Mouse (Mus musculus): ENCODE results near the gene Mcoln3. TPM values are rescaled to one million over a fixed set of nuclear protein-coding genes. Genes with fewer than 3 reads are reported as not detected.

The Mcoln3 gene
- polyA plus RNA-seq, 1 experiment from 2014 or later = 5.5 TPM

DNA sequence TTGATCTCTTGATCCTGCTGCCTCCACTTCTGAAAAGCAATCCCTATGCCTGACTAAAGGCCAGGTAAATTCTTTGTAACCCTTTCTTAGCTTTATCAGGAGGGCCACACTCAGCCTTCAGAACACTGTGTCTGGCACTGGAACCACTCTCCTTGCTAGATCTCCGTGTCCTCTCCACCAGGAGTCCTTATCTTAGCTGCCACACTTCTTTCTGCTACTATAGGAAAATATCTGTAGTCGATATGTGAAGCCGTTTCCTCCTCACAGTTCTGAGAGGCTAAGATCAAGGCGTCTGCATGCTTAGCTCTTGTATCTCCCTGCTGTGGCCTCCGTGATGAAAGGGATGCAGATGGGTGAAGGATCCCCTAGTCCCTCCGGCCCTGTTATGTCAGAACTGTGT lies 10.0 kb downstream of the Mcoln3 start:
- no peak for DNase-seq (ENCODE audit: low spot score)

DNA sequence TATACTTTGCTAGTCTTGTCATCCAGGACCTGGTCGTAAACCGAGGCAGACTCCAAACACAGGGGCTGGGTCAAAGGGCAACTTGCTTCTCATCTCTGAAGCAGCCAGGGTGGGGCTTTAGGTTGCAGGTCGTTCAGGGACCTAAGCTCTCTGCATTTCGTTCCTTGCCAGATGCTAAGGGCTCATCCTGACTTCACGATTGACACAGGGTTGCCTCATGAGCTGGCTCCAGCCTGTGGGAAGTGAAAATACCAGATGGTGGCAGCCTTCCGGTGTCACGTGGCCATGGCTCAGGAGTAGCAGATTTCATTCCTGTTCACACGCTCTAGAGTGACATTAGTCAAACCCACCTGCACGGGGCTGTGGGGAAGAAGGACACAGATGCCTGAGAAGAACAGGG lies 17.6 kb downstream of the Mcoln3 start:
- DNase-seq (ENCODE audit: low spot score) = peak; percentile 45

DNA sequence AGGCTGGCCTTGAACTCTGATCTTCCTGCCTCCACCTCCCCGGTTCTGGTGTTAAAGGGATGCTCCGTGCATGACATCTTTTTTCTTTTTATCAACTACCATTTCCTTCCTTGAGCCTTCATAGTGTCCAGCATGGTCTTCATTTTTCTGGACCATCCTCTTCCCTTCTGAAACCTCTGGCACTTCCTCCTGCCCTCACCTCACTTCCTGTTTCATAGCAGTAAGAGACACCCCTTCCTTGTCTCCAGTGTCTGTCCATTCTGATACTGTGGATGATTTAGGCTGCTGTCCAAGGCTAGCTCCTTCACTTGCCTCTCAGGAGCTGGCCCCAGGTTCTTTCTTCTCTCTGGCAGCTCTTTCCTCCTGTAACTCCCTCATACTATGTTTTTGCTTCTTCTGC lies 18.2 kb downstream of the Mcoln3 start:
- no peak for DNase-seq (ENCODE audit: low spot score)

DNA sequence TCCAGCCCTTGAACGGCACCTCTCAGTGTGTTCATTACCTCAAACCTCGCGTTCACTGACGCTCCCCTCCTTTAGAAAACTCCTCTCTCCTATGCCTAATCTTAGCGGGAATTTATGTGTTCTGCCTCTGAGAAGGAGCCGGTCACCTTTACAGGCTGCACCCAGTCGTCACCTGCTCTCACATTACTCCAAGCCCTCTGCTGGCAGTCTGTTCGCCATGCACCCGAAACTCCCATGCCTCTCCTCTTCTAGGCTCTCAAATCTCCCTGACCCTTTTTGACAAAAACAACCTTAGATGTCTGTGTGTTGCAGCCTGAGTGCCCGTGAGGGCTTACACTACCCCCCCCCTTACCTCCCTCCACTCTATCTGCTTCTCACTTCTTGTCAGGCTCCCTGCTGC lies 19.2 kb downstream of the Mcoln3 start:
- peak; percentile 36 for DNase-seq (ENCODE audit: low spot score)

DNA sequence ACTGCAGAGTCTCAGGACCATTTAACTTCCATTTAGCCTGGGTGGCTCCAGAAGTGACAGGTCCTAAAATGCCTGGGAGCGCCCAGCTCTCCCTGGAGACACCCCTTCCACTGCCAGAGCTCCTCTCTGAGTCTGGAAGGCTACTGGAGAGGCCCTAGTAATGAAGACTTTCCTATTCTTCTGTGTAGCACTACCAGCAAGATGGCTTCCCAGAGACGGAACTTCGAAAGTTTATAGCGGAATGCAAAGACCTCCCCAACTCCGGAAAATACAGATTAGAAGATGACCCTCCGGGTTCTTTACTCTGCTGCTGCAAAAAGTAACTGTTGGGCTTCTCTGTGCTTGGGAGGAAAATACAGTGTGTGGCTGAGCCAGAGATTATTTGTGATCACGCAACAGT lies 23.0 kb downstream of the Mcoln3 start:
- DNase-seq (ENCODE audit: low spot score) = no peak

DNA sequence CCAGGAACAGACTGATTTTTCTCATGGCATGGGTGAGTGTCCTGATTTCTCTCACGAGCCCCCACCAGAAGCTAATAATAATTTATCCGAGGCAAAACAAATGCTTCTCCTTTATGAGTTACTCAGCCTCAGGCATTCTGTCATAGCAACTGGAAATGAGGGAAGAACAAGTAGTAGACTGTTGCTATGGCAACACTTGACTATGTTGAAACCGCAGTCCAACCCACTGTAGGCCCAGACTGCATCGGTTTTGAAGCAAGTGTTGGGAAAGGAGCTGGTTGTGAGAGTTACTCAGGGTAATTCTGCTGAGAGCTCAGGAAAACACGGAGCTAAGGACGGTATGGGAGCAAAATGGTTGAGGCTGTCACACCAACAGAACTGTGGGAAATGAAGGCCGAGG lies 25.3 kb downstream of the Mcoln3 start:
- no peak for DNase-seq (ENCODE audit: low spot score)

DNA sequence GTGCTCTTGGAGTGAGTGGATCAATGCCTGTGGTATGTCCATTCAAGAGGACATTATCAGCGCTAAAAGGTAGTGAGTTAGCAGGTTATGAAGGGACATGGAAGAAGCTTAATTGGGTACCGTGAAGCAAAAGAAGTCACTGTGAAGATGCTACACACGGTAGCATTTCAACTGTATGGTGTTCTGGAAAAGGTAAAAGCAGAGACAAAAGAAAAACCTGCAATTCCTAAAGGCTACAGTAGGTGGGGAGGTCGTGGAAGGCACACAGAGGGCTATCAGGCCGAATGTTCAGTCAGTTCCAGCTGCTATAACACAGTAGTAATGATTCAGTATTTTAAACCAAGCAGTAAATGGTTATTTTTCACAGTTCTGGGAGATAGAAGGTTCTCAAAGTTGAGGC lies 28.3 kb downstream of the Mcoln3 start:
- no peak for DNase-seq (ENCODE audit: low spot score)

DNA sequence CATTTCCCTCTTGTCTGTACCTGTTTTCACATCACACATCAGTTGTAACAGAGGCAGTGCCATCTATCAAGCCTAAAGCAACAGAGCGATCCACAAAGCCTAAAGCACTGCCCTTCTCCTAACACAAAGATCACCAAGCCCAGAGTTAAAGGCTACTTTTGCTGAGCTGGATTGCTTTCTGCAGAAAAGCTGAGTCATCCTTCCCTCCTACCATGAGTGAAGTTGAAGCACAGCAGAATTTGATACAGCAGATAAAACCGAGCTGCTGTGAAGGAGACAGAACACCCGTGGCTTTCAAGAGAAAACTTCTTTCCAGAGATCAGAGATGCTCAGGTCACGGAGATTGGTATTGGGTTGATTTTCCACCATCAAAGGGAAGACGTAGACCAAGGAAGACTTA lies 28.9 kb downstream of the Mcoln3 start:
- DNase-seq (ENCODE audit: low spot score) = peak; percentile 63

DNA sequence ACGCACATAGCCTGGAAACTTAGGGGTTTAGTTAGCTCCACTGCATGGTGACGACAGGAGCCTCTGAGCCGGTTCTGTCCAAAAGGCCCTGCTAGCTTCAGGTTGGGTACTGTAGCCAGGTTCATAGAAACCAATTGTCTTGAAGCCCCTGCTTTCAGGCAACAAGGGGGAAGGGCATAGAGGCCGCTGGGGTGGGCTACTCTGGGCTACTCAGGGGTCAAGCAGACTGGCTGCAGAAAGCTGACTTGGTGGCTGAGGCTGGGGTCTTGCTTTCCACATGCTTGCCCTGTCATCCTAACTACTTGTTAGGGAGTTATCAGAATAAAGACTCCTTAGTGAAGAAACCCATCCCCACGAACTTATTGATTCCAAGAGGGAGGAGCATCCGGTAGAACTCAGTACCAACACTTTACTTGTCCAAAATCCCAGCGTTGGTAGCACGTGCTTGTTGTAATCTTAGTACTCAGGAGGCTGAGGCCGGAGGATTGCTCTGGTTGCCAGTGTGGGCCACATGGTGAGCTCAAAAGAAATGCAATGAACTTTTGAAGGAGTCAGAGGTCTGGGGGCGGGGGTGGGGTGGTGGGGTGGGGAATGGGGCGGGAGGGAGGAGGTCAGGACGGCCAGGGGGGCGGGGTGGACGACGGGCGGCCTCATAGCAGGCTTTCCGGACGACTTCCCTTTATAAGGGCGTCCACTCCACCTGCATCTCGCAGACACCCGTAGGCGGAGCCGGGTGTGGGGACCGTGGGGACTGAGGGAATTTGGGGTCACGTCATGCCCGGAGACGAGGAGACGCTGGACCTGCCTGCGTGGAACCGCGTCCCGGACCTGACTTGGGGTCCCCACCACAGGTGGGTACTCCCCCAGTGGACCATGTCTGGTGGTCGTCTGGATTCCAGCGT lies 32.2 kb downstream of the Mcoln3 start, which contains the start of gene Mcoln2:
Gene Mcoln2 (plus strand): TSS at position 678 of the 902 bp plus-strand sequence.
- DNase-seq (ENCODE audit: low spot score) = no peak

DNA sequence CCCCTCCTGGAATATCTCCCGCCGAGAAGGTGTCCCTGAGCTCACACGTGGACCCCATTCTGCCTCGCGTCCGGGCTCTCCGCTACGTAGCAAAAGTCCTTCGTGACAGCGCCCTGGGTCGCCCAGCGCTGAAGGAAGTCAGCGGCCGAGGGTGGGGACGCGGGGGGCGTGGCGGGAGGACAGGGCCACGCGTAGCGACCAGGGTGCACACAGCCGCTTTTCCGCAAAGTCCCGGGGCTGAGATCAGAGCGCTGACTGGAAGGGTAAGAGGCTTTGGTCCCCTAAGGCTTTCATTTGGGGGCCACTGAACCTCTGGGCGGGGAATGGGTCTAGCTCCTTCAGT lies 32.8 kb downstream of the Mcoln3 start:
- peak; percentile 62 for DNase-seq (ENCODE audit: low spot score)

DNA sequence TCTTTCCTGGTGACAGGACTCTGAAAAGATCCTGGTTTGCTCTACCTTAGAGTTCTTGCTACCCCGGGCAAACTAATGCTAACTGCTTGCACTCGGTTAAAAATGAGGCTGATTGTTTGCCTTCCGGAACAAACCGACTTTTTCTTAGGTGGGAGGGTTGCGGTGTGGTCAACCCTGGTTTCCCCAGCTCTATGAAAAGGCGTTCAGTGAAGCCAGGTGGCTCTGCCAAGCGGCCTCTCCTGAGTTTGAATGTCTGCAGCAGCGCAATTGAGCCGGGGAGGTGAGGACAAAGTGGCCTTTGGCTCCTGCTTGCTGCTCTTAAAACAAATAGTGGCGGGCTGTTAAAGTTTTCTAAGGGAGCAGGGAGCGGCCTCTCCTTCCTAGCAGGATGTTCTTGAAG lies 33.3 kb downstream of the Mcoln3 start:
- peak; percentile 76 for DNase-seq (ENCODE audit: low spot score)

DNA sequence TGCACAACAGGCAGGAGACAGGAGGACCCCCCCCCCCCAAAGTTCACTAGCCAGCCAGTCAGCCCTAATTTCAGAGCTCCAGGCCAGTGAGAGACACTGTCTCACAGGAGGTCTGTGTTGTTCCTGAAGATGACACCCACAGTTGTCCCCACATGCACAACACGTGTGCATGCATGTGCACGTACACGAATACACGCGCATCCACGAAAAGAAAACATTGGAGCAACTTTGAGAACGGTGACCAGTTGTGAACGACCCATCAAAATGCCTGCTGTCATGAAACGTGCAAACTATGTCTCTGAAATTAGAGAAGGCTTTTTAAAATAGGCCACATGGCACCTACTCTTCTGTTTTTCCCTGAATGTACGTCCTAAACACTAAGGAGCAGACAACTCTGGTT lies 34.1 kb downstream of the Mcoln3 start:
- DNase-seq (ENCODE audit: low spot score) = no peak

DNA sequence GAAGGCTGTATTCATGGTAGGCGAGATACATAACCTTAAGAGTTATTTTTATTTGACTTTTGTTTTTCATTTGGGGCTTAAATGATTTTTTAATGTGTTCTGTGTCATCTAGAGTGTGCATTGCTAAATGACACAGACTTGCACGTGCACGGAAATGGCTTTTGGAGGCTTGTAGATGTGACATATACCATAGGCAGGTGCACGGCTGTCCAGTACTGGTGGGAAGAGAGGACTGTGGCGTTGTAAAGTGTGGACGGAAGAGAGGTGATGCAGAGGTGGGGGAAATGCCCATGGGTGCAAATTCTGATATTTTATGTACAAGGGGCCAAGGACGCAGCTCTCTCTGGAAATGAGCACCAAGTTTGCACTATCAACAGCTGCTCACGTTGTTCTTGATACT lies 34.5 kb downstream of the Mcoln3 start:
- peak; percentile 47 for DNase-seq (ENCODE audit: low spot score)

DNA sequence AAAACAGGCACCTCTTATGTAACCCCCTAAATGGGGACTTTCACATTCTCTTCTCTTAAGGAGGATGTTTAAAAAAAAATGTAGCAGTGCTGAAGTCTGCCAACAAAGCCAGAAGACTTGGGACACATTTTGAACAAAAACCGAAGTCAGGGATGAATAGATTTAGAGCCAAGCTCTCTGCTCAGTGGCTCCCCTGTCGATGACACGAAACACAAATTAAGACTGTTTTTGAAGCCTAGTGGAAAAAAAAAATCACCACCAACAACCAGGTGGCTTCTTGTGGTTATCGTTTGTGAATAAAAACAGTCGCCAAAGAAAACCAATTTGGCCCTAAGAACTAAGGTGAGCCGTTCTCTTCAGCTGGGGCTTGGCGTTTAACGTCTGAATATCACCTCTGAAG lies 35.1 kb downstream of the Mcoln3 start:
- peak; percentile 58 for DNase-seq (ENCODE audit: low spot score)

DNA sequence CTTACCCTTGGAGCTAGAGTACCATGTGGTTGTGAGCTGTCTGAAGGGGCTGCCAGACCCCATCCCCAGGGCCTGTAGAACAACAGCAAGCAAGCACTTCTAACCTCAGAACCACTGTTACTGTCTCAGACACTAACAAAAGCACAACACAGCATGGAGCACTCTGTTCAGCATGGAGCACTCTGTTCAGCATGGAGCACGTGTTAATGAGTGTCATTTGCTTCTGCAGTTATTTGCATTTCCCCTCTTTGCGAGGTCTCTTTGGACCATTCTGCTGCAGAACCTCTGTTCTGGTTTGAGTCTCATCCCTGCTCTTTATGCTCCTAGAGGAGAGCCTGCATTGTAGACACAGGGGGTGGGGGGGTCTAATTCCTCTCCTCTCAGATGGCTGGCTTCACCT lies 35.7 kb downstream of the Mcoln3 start:
- no peak for DNase-seq (ENCODE audit: low spot score)

DNA sequence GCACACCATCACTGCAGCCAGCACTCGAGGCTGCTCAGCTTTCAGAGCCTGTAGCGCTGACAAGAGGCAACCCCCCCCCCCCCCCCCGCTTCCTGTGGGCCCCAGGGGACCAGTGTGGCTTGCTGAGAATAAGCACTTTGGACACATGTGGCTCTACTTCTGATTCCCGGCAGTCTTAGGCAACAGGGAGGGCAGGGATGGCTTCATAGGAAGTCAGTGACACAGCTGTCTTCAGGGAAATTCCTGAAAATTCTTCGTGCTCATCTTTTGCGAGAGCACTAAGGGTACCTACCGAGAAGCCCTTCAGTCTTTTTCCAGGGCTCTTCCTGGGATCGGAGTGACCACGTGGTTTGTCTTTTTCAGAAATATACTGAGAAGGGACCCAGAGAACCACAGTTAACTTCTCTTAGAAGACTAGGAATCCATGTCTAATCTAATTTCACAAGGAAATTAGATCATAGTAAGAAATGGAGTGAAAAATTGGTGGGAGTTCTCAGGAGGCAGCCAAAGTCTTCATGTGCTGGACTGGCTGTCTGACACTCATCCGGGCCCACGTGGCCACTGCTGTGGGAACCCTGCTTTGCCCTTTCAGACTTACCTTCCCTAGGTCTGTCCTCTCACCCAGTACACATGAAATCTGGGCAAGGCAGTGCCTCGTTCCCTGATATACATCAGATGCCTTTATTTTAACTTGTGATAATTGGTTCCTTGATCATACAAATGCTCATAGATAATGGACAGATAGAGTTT lies 36.8 kb downstream of the Mcoln3 start:
- DNase-seq (ENCODE audit: low spot score) = peak; percentile 49

DNA sequence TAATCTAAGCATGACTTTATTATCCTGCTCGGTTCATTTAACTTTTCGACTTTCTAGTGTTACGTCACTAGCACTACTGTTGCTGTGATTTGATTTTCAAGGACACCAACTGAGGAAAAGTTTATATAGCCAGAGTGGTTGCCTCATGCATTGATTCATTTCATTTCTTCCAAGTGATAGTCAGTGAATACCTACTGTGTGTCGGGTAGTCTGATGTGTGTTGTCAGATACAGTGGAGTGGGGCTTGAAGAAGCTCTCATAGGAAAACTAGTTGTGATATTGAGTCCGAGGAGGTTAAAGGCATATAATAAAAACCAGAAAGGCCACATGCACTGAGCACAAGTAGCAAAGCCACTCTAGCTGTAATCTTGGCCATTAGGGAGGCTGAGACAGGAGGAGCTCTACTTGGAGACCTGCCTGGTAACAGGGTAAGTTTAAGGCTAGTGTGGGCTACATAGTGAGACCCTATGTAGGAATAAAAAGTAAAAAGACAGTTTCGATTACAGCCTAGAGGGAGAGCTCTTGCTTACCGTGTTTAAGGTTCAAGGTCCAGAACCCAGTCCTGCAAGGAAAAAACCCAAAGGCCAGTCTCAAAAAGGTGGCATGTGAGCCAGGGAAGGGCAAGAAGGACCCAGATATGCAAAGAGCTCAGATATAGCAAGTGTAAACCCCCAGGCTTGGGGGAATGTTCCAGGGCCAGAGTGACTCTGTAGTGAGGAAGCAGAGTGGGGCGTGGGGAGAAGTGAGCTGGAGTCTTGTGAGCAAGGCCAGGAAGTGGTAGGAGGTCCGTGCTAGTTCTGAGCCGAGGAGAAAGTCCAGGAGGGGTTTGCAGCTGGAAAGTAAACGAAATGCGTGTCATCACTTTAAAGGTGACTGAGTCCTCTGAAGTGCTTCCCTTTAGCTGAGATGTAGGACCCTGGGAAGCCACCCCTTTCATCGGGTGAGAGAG lies 38.7 kb downstream of the Mcoln3 start:
- DNase-seq (ENCODE audit: low spot score) = peak; percentile 42

DNA sequence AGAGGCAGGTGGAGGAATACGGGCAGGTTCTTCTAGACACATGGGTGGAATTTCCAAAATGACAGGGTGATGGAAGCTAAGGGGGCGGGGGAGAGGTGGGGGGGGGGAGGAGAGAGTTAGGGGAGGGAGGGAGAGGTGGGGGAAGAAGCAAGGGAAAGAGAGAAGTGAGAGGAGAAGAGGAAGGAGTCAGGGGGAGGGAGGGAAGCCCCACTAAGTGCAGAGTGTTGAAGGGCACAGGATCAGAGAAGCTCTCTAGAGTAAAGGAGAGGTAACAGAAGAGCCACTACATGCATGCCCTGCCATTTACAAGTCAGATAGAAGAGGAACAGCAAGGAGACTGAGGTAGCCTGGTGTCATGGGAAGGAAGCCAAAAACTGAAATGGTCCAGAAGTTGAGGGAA lies 39.6 kb downstream of the Mcoln3 start:
- no peak for DNase-seq (ENCODE audit: low spot score)

DNA sequence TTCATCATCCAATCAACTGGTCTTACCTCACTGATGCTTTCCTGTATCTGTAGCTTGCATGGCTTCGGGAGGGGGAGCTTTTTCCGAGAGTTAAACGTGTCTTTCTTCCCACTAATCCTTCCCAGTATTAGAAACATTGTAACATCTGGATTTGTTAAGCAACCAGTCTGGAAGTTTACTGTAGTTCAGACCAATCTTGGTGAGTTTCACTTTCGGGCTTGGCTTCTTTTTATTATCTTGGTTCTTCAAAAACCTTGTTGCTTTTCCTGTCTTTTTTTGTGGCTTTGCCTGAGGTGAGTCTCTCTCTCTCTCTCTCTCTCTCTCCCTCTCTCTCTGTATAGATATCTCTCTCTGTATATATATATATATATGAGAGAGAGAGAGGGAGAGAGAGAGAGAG lies 40.8 kb downstream of the Mcoln3 start:
- DNase-seq (ENCODE audit: low spot score) = no peak

DNA sequence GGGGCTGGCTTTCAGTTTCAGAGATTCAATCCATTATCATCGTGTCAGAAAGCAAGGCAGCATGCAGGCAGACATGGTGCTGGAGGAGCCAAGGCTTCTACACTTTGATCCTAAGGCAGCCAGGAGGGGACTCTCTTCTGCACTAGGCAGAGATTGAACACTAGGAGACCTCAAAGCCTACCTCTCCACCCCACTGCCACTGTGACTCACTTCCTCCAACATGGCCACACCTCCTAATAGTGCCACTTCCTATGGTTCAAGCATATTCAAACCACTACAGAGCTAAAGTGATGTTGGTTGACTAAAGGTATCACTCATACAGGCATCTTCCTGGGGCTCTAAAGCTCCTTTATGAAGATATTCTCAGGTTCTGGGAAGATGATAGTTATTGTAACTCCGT lies 42.1 kb downstream of the Mcoln3 start:
- no peak for DNase-seq (ENCODE audit: low spot score)

DNA sequence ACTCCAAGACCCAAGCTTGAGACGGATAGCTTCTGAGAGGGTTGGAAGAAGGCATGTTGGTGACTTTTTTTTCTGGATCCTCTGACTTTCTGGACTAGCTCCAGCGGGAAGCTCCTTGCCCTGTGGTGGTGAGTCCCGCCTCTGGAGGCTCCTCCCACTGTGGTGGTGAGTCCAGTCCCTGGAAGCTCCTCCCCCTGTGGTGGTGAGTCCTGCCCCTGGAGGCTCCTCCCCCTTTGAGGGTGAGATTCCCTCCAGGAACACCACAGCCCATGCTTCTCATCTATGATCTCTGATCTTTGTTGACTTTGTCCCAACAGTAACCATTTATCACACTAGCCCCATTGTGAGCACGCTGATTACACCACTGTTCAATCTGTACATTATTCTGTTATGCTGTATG lies 44.9 kb downstream of the Mcoln3 start:
- DNase-seq (ENCODE audit: low spot score) = no peak

DNA sequence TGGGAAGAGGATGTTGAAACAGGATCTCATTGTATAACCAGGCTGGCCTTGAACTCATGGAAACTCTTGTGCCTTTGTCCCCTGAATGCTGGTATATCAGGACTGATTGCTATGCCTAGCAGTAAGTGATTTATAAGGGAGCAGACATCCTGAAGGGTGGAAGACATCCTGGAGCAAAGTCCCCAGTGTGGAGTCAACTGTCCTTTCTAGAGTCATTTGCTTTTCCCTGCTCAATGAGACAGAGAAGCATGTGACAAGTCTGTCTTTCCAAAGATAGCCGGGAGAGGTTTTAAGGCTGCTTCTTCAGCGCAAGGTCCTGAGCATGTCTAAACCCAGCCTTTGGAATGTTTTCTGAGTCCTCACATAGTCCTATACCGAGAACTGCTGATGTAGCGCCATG lies 52.1 kb downstream of the Mcoln3 start:
- DNase-seq (ENCODE audit: low spot score) = no peak
